Mouse (Mus musculus): ENCODE results near the gene St7.

GRCm38 (mm10) chr6:17903355-17903754, 210.6 kb downstream of the St7 start:
- TF ChIP-seq CTCF (IDR thresholded peaks at IDR 0.05; ENCODE audit: low read depth) (no peak), EP300 (IDR thresholded peaks at IDR 0.05; ENCODE audit: low read depth) (no peak)
